Mouse (Mus musculus) liver, embryonic 13.5 days (tissue): Measurements from ENCODE around the gene Sdc1. TPM values are rescaled to one million over a fixed set of nuclear protein-coding genes. Genes with fewer than 3 reads are reported as not detected.
A peak's percentile ranks its signal among the peaks of the same experiment; 100 is the strongest.

Experiments used
- ATAC-seq: fragments of 200-750 bp; cut with Nextera tagmentation; 2 replicates; pipeline ENCODE4 v1.8.0; 2017; ENCODE audit warnings: low read depth, mild to moderate bottlenecking, moderate number of reproducible peaks, moderate library complexity
- DNase-seq: peaks from one replicate; pipeline ENCODE4 v3.0.0; 2022
- H3K27ac ChIP-seq: fragments of 300-500 bp; sonication (generic); 2 replicates; pipeline ENCODE4 v1.5.1; 2015; ENCODE audit warnings: moderate library complexity, mild to moderate bottlenecking, inconsistent platforms
- H3K27me3 ChIP-seq: fragments of 300-500 bp; sonication (generic); 2 replicates; pipeline ENCODE4 v1.6.1; 2015; ENCODE audit warnings: mild to moderate bottlenecking, inconsistent platforms
- H3K36me3 ChIP-seq: fragments of 300-500 bp; sonication (generic); 2 replicates; pipeline ENCODE4 v1.6.1; 2015; ENCODE audit warnings: mild to moderate bottlenecking, inconsistent platforms
- H3K4me1 ChIP-seq: fragments of 300-500 bp; sonication (generic); replicated peaks from 2 replicates; pipeline ENCODE4 v1.6.1; 2015; ENCODE audit warnings: inconsistent platforms
- H3K4me2 ChIP-seq: fragments of 300-500 bp; sonication (generic); 2 replicates; pipeline ENCODE4 v1.6.1; 2015; ENCODE audit warnings: inconsistent platforms, mild to moderate bottlenecking, moderate library complexity
- H3K4me3 ChIP-seq: fragments of 300-500 bp; sonication (generic); replicated peaks from 2 replicates; pipeline ENCODE4 v1.5.1; 2015; ENCODE audit warnings: mild to moderate bottlenecking, inconsistent platforms
- H3K9ac ChIP-seq: fragments of 300-500 bp; sonication (generic); 2 replicates; pipeline ENCODE4 v1.6.1; 2015; ENCODE audit warnings: mild to moderate bottlenecking, inconsistent platforms
- H3K9me3 ChIP-seq: fragments of 300-500 bp; sonication (generic); replicated peaks from 2 replicates; pipeline ENCODE4 v1.6.1; 2016; ENCODE audit warnings: inconsistent platforms
- WGBS: fragments of 180-500 bp; shearing (Covaris S2); methylation state at CpG from one replicate; pipeline ENCODE4 v1.1.7; 2015; ENCODE audit not compliant: insufficient replicate concordance; 5-methylcytosine and 5-hydroxymethylcytosine counted together
- polyA plus RNA-seq: library from polyadenylated mRNA; unstranded; fragments of >200 nt; fragmentation: Nextera tagmentation; extraction: Ambion mirVana; gene quantifications from 2 replicates; pipeline ENCODE4 v1.2.1, GENCODE M21; 2015

The Sdc1 gene
- polyA plus RNA-seq, 1 experiment from 2014 or later, result 23.3 TPM

GRCm38 (mm10) chr12:8804934-8805722 lies 34.0 kb downstream of the Sdc1 start:
- Histone ChIP-seq H3K27ac (no peak overlapping the region), H3K27me3 (no peaks in the 10 kb centered on the region), H3K4me3 (no peak overlapping the region), H3K9me3 (no peaks in the 10 kb centered on the region), H3K4me1 (0 out of 2 replicates have a peak, but pooled peaks cover 4% of the 10 kb centered on the region), H3K9ac (no peak overlapping the region), H3K36me3 (no peaks in the 10 kb centered on the region), H3K4me2 (no peak overlapping the region)
- ATAC-seq (no peak), DNase-seq (no peak)
- whole genome bisulfite sequencing, result 51% methylated on average over 7 of the region's 7 CpGs

DNA sequence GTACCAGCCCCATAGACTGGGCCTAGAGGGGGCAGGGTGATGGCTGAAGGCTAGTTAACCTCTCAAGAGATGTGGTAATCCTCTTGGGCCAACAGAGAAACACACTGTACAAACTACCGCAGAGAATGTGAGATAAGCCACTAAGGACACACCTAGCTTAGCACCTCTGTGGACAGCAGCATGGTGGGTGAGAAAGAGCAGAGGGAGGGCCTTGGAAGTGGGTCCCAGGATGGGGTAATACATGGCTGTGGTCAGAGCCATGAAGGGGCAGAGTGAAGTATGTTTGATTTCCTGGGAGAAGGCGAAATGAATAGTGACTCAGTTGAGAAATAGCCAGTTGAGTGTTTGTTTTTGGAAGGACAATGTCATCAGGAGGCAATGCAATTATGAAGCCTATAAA lies 38.0 kb downstream of the Sdc1 start:
- Histone ChIP-seq H3K9ac (no peak overlapping the region), H3K36me3 (no peaks in the 10 kb centered on the region), H3K4me1 (0 out of 2 replicates have a peak, but pooled peaks cover 9% of the 10 kb centered on the region), H3K4me3 (no peak overlapping the region), H3K27ac (no peak overlapping the region), H3K4me2 (no peak overlapping the region), H3K27me3 (no peaks in the 10 kb centered on the region), H3K9me3 (no peaks in the 10 kb centered on the region)
- WGBS, result 41% methylated on average over 2 of the region's 2 CpGs
- no peak for DNase-seq
- no peak; the same call in 1 of the 2 replicates for ATAC-seq

DNA sequence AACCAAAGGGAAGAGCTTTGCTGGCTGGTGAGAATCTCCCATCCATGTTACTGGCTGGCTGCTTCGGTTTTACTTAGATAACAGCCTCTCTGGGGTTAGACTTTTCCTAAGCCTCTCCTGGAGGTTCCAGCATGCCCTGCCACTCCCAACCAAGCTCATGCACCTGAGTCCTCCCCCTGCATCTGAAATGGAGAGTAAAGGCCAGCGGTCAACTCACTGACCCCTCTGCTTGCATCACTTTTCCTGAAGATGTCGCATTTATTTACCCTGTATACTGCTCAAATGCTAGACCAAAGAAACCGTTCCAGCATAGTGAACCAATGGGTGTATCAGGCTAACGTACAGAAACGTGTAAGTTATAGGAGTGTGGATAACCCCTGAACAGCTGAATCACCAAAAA lies 38.5 kb downstream of the Sdc1 start:
- Histone ChIP-seq H3K36me3 (no peaks in the 10 kb centered on the region), H3K9me3 (no peaks in the 10 kb centered on the region), H3K9ac (no peak overlapping the region), H3K27me3 (no peaks in the 10 kb centered on the region), H3K4me2 (no peak overlapping the region), H3K4me3 (no peak overlapping the region), H3K4me1 (0 out of 2 replicates have a peak, but pooled peaks cover 9% of the 10 kb centered on the region), H3K27ac (no peak overlapping the region)
- WGBS, result 62% methylated on average over 6 of the region's 6 CpGs
- no peak for ATAC-seq
- no peak for DNase-seq

- Histone ChIP-seq H3K4me3 (no peak overlapping the region), H3K4me1 (0 out of 2 replicates have a peak, but pooled peaks cover 9% of the 10 kb centered on the region), H3K36me3 (no peaks in the 10 kb centered on the region), H3K27ac (no peak overlapping the region), H3K9ac (no peak overlapping the region), H3K27me3 (0 out of 2 replicates have a peak, but pooled peaks cover 1% of the 10 kb centered on the region), H3K9me3 (no peaks in the 10 kb centered on the region), H3K4me2 (no peak overlapping the region)
- DNase-seq, result no peak
- 30% methylated on average over 2 of the region's 2 CpGs for WGBS
- ATAC-seq, result no peak; the same call in 1 of the 2 replicates
Observed at GRCm38 (mm10) chr12:8810966-8811365, 39.8 kb downstream of the Sdc1 start.

DNA sequence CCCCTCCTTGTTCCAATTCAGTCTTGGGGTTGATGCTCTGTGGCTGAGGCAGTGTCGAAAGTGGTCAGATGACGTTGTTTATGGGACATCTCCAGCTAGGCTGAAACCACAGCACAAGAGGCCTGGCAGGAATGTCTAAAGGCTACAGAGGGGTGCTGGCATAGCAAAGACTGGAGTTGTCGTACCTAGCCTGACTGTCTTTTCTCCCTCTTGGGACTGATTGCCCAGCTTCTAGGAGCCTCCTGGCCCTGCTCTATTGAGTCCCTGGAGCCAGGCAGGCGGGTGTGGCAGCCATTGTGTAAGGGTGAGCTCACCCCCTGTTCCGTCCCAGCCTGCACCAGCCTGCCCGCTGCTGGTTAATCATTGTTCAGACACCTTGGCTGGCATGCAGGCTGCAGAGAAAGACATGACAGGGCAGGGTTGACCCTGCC lies 40.3 kb downstream of the Sdc1 start:
- Histone ChIP-seq H3K9me3 (no peaks in the 10 kb centered on the region), H3K4me3 (no peak overlapping the region), H3K4me1 (0 out of 2 replicates have a peak, but pooled peaks cover 9% of the 10 kb centered on the region), H3K27ac (no peak overlapping the region), H3K36me3 (no peaks in the 10 kb centered on the region), H3K4me2 (no peak overlapping the region), H3K9ac (no peak overlapping the region), H3K27me3 (0 out of 2 replicates have a peak, but pooled peaks cover 3% of the 10 kb centered on the region)
- WGBS, result 56% methylated on average over 6 of the region's 6 CpGs
- ATAC-seq (peak; percentile 71), DNase-seq (no peak)

DNA sequence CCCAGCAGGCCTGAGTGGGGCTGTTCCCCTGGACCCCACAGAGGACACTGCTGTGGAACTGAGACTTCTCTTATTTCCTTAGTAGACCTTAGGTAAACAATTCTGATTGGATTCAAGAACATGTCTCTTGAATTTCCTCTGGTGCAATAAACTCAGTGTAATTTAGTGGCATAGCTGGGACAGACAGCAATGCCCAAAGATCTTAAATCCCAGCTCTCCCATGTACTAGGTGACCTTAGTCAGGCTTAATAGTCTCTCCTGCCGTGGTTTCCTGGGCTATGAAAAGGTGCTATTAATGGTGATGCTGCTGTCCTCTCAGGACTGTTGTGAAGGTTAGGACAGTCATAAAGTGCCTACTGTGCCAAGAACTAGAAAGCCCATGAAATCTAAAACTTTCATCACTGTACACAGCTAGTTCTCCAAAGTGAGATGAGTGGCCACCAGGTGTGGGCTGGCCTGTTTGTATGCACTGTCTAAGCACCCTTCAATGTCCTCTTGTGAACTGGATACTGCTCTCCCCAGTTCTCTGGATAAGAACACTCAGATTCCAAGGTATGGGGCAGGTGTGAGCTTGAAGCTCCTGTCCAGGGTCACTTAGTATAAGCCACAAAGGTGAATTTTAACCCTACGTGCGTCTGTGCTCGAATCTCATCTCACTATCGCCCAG lies 40.9 kb downstream of the Sdc1 start:
- Histone ChIP-seq H3K27ac (no peak overlapping the region), H3K4me2 (no peak overlapping the region), H3K9ac (no peak overlapping the region), H3K27me3 (0 out of 2 replicates have a peak, but pooled peaks cover 3% of the 10 kb centered on the region), H3K36me3 (no peaks in the 10 kb centered on the region), H3K9me3 (no peaks in the 10 kb centered on the region), H3K4me3 (no peak overlapping the region), H3K4me1 (0 out of 2 replicates have a peak, but pooled peaks cover 9% of the 10 kb centered on the region)
- 62% methylated on average over 5 of the region's 5 CpGs for WGBS
- DNase-seq, result no peak
- ATAC-seq, result no peak

- Histone ChIP-seq H3K36me3 (no peaks in the 10 kb centered on the region), H3K4me2 (no peak overlapping the region), H3K9ac (no peak overlapping the region), H3K4me1 (no peaks in the 10 kb centered on the region), H3K27me3 (peaks cover 7% of the 10 kb centered on the region; the same call in 1 of the 2 replicates), H3K4me3 (no peak overlapping the region), H3K9me3 (no peaks in the 10 kb centered on the region), H3K27ac (no peak overlapping the region)
- 40% methylated on average over 13 of the region's 13 CpGs for WGBS
- DNase-seq (no peak), ATAC-seq (no peak)
Observed at GRCm38 (mm10) chr12:8817467-8818232, 46.5 kb downstream of the Sdc1 start.

DNA sequence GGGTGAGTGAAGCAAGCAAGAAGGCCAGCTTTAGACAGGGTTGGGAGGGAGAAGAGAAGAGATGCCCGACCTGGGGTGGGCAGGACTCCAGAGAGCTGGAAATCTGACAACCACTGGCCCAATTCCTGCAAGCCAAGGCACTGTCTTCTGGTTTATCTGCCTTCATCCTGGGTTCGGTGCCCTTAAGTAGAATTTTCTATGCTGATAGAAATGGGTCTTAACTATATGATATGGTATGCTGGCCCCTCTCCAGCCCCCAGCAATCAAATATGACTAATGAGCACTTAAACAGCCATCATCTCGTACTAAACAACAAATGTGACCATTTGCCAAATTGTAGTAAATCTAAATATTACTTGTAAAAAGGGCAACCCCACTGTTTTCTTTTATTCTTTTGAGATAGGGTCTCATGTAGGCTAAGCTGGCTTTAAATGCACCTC lies 47.1 kb downstream of the Sdc1 start:
- no peak overlapping the region for H3K9ac ChIP-seq
- no peak overlapping the region for H3K4me2 ChIP-seq
- H3K4me3 ChIP-seq, result no peak overlapping the region
- WGBS, result 33% methylated on average over 3 of the region's 3 CpGs
- DNase-seq (no peak), ATAC-seq (no peak)
- H3K4me1 ChIP-seq, result no peaks in the 10 kb centered on the region
- H3K27ac ChIP-seq, result no peak overlapping the region
- H3K36me3 ChIP-seq, result no peaks in the 10 kb centered on the region
- peaks cover 7% of the 10 kb centered on the region; the same call in 1 of the 2 replicates for H3K27me3 ChIP-seq
- H3K9me3 ChIP-seq, result no peaks in the 10 kb centered on the region

GRCm38 (mm10) chr12:8824995-8825703 lies 54.0 kb downstream of the Sdc1 start:
- Histone ChIP-seq H3K9me3 (no peaks in the 10 kb centered on the region), H3K4me3 (no peak overlapping the region), H3K27ac (no peak overlapping the region), H3K27me3 (no peaks in the 10 kb centered on the region), H3K4me2 (no peak overlapping the region), H3K4me1 (no peaks in the 10 kb centered on the region; the same call in 1 of the 2 replicates), H3K9ac (no peak overlapping the region), H3K36me3 (no peaks in the 10 kb centered on the region)
- 61% methylated on average over 7 of the region's 7 CpGs for WGBS
- ATAC-seq (no peak), DNase-seq (no peak)

DNA sequence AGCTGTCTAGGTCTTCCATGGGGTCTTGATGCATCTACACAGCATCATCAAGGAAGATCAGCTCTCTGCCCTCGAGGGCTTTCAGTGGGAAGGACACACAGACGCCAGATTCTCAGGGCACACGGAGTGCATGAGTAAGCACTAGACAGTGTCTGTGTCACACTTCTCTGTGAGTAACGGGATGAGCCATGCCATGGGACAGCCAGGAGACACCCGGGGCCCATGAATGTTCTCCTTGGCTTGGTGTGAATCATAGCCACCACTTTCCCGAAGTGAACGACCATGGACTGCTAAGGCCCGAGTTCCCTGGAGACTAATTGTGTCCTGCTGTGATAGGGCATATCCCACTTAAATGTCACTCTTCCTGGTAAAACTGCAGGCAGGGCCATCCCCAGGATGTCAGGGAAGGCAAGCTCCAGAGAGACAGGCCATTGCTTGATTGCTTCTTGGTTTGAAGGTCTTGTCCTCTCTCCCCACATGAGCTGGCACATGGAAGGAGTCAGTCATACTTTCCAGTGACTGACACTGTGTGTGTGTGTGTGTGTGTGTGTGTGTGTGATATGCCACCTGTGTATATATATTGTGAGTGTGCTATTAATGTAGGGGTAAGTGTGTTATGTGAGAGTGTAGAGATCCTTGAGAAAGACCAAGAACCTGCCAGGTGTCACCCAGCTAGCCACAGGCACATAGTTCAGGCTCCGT lies 56.0 kb downstream of the Sdc1 start:
- Histone ChIP-seq H3K36me3 (no peaks in the 10 kb centered on the region), H3K4me3 (no peak overlapping the region), H3K9me3 (no peaks in the 10 kb centered on the region), H3K4me1 (no peaks in the 10 kb centered on the region; the same call in 1 of the 2 replicates), H3K27me3 (no peaks in the 10 kb centered on the region), H3K27ac (no peak overlapping the region), H3K9ac (no peak overlapping the region), H3K4me2 (no peak overlapping the region)
- 65% methylated on average over 9 of the region's 9 CpGs for WGBS
- DNase-seq (no peak), ATAC-seq (no peak)
